Comparison of ENCODE assay signal across 8 mouse cellular contexts in genomic region chr5:147076026-147076798, GRCm38 (mm10). TPM values are rescaled to one million over a fixed set of nuclear protein-coding genes. Genes with fewer than 3 reads are reported as not detected.
A peak's percentile ranks its signal among the peaks of the same experiment; 100 is the strongest.
DNase-seq lines count a peak whose midpoint lies in the region; ATAC-seq and TF ChIP-seq lines count a peak whose summit lies in the region.

Lnx2 (minus strand) TSS chr5:147076586.

- H3K4me1 ChIP-seq in ES-E14 (ENCODE audit: control insufficient read depth in 2 of 2, insufficient read depth in 2 of 2, low read length in 2 of 2, poor library complexity in 1 of 2): peaks cover 0 to 15% of the 10 kb centered on the region in 2 experiments; a peak in 3 of 4 replicates
- peaks cover 21% of the 10 kb centered on the region for H3K4me1 ChIP-seq in forebrain, embryonic 15.5 days
- H3K4me1 ChIP-seq in lung, adult 2 months (ENCODE audit: control insufficient read depth, insufficient read depth, low read length): peaks cover 26% of the 10 kb centered on the region

- H3K27ac ChIP-seq in ES-E14 (ENCODE audit: insufficient read depth, low read depth, low read length, poor library complexity, severe bottlenecking): peak within 1 kb of the TSS; percentile 68
- peak within 1 kb of the TSS; percentile 93 for H3K27ac ChIP-seq in forebrain, embryonic 15.5 days (replicated peaks)

- H3K36me3 ChIP-seq in ES-E14 (ENCODE audit: control insufficient read depth, insufficient read depth, low read length, poor library complexity, severe bottlenecking): peaks cover 3% of the 10 kb centered on the region
- H3K36me3 ChIP-seq in forebrain, embryonic 15.5 days: no peaks in the 10 kb centered on the region

- H3K4me3 ChIP-seq in ES-E14 (ENCODE audit: insufficient read depth in 1 of 2, low read depth in 1 of 2, low read length in 2 of 2, poor library complexity in 1 of 2, severe bottlenecking in 1 of 2): peak within 1 kb of the TSS; percentile 88 to 92
- H3K4me3 ChIP-seq in forebrain, embryonic 15.5 days: peak within 1 kb of the TSS; percentile 82
- peak within 1 kb of the TSS; percentile 81 for H3K4me3 ChIP-seq in lung, adult 2 months (replicated peaks; ENCODE audit: extremely low read depth, low read depth, low read length)

- no peaks in the 10 kb centered on the region for H3K27me3 ChIP-seq in forebrain, embryonic 15.5 days

- in situ Hi-C loops in ES-E14 (cut with MboI; ENCODE audit: low sequenced_read_pairs in 2 of 2, unreplicated experiment in 2 of 2): no loop called here

- TF ChIP-seq POLR2A in lung, adult 2 months (IDR thresholded peaks at IDR 0.05; ENCODE audit: borderline replicate concordance, extremely low read depth, low read depth, low read length): peak; percentile 56

- ATAC-seq in forebrain, embryonic 15.5 days (replicated peaks): peak; percentile 99
- peak; percentile 94 for ATAC-seq in neutrophil, adult 5-6 weeks (ENCODE audit: extremely low read depth, insufficient number of reproducible peaks, low FRiP score, poor library complexity, severe bottlenecking)

- TF ChIP-seq CTCF in lung, adult 2 months (IDR thresholded peaks at IDR 0.05; ENCODE audit: insufficient read depth, low read length): peak; percentile 37; the same call in 1 of the 2 replicates

- intact Hi-C loops in heart, postnatal 25 days (cut with DNase I): loop anchor here (2.0 to 10.0 kb wide), 2 partner anchors 41 to 241 kb away; partner anchors contain the start of gene Rpl21

- no peaks in the 10 kb centered on the region for H3K9me3 ChIP-seq in ES-E14 (ENCODE audit: control insufficient read depth, insufficient read depth, low read depth, low read length)
- H3K9me3 ChIP-seq in forebrain, embryonic 15.5 days: no peaks in the 10 kb centered on the region

- DNase-seq in ES-E14 (ENCODE audit: low read depth, low spot score): peak; percentile 97
- peak; percentile 98 for DNase-seq in cerebellum, adult 11-12 months
- DNase-seq in heart, postnatal 25 days (ENCODE audit: low spot score): peak; percentile 98
- peak; percentile 98 to 99 for DNase-seq in layer of hippocampus, adult 18-20 months (ENCODE audit: low spot score in 2 of 2)
- DNase-seq in lung, adult 2 months: peak; percentile 98
- peak; percentile 95 to 97 for DNase-seq in thymus, adult 18-20 months

- WGBS in forebrain, embryonic 15.5 days: under 1% methylated on average over 65 of the region's 65 CpGs
- WGBS in lung, adult 2 months: under 1% methylated on average over 65 of the region's 65 CpGs

- peak within 1 kb of the TSS; percentile 86 for H3K4me2 ChIP-seq in forebrain, embryonic 15.5 days (replicated peaks)

- peak within 1 kb of the TSS; percentile 89 for H3K9ac ChIP-seq in ES-E14 (ENCODE audit: insufficient read depth, low read depth, low read length, poor library complexity, severe bottlenecking)
- peak within 1 kb of the TSS; percentile 73 for H3K9ac ChIP-seq in forebrain, embryonic 15.5 days (replicated peaks)

TF ChIP-seq in ES-E14, 5 proteins besides CTCF, POLR2A, EP300 and RAD21:
- TF ChIP-seq CHD2 (IDR thresholded peaks at IDR 0.05; ENCODE audit: low read depth, low read length): peak; percentile 68
- TF ChIP-seq MAFK (IDR thresholded peaks at IDR 0.05; ENCODE audit: insufficient read depth, low read depth, low read length): no peak
- TF ChIP-seq HCFC1 (IDR thresholded peaks at IDR 0.05; ENCODE audit: borderline replicate concordance, insufficient read depth, low read length): peak; percentile 60; the same call in 1 of the 2 replicates

RNA-seq across cellular contexts. Expression of gene Lnx2, which starts in this region (rescaled TPM):
- 8.5 and 11.6 TPM in 2 replicates for total RNA-seq in ES-E14 (2012; rRNA removed)
- 9.9 and 10.8 TPM in 2 replicates for polyA plus RNA-seq in forebrain, embryonic 15.5 days (2015; fragmentation: Nextera tagmentation; extraction: Ambion mirVana)
- 10 to 100 TPM; 10.1 to 10.7 TPM for total RNA-seq in heart, postnatal 25 days (2021)
- total RNA-seq in layer of hippocampus, adult 18-20 months (2021): 1 to 10 TPM; 5.8 to 5.9 TPM
- polyA plus RNA-seq in lung, adult 2 months (2012; rRNA removed): 57.3 and 80.7 TPM in 2 replicates
- 13.5 and 18.3 TPM in 2 replicates for total RNA-seq in neutrophil, adult 5-6 weeks (2017)

Comparison
In these comparisons a context has a peak if more than half of its experiments do, and no peak if none do; other contexts are left out.
1. Peak in every context shown above with its lines: DNase-seq, ATAC-seq, H3K4me3 ChIP-seq and H3K27ac ChIP-seq.